Mouse (Mus musculus) testis, adult 10 weeks (tissue): ENCODE results near the gene Slc7a3. TPM values are rescaled to one million over a fixed set of nuclear protein-coding genes. Genes with fewer than 3 reads are reported as not detected.

Experiments
- polyA plus RNA-seq: library from polyadenylated mRNA; stranded (reverse); fragments of 350-450 nt; fragmentation: Illumina TruSeq; extraction: RNeasy Lipid Tissue Mini Kit (QIAGEN cat#74804); gene quantifications from one replicate; pipeline ENCODE4 v1.2.3, GENCODE M21; 2014; ENCODE audit warnings: low read depth, low replicate concordance

Slc7a3 gene
- polyA plus RNA-seq, result 0.66 TPM

GRCm38 (mm10) chrX:101085920-101086319 is at the start of gene Slc7a3:
Gene Slc7a3 (minus strand): TSS chrX:101086020.

DNA sequence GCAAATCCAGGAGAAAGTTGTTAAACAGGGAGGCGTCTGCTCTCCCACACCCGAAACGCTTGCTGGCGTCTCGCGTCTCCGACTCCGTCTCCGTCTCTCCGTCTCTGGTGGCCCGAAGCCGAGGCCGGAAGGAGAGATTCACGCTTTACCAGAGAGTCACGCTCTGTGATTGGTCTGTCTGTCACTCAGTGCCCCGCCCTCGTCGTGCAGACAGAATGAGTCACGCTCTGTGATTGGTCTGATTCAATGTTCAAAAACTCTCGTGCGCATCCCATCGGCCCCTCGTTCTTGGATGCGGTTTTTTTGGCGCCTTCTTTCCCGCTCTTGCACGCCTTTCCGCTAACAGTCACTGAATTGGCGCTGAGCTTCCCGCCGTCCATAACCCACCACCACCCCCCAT is 26.3 kb downstream of the Slc7a3 start, which contains the start of gene Tex11:
TSS of gene Tex11 (minus strand) at position 127 of the 400 bp plus-strand sequence.

Other genes starting within 250 kb of the Slc7a3 start
- gene Tex11, start 26.4 kb downstream of the Slc7a3 start, polyA plus RNA-seq, result 36.3 TPM
- gene Snx12, start 136.5 kb upstream of the Slc7a3 start, polyA plus RNA-seq, result 5.6 TPM
- 2.2 TPM for gene Foxo4, start 168.5 kb upstream of the Slc7a3 start, polyA plus RNA-seq
- 299 TPM for gene Gm614, start 178.0 kb upstream of the Slc7a3 start, polyA plus RNA-seq
- 0.48 TPM for gene Il2rg, start 182.2 kb upstream of the Slc7a3 start, polyA plus RNA-seq
- 0.45 TPM for gene Gm20489, start 183.0 kb upstream of the Slc7a3 start, polyA plus RNA-seq
- 4.1 TPM for gene Med12, start 188.0 kb upstream of the Slc7a3 start, polyA plus RNA-seq
- gene Nlgn3, start 213.1 kb upstream of the Slc7a3 start, polyA plus RNA-seq, result 0.06 TPM